Mouse (Mus musculus) ES-E14 (cell line): ENCODE measurements around the gene Stk35. TPM values are rescaled to one million over a fixed set of nuclear protein-coding genes. Genes with fewer than 3 reads are reported as not detected.

Source experiments
- DNase-seq: peaks from one replicate; pipeline ENCODE4 v3.0.0-alpha.2; 2013; ENCODE audit warnings: low read depth, low spot score
- H3K27ac ChIP-seq: 2 replicates; pipeline ENCODE4 v1.5.1; 2012; ENCODE audit warnings: low read depth, mild to moderate bottlenecking, low read length, moderate library complexity, mixed read lengths; ENCODE audit not compliant: poor library complexity, insufficient read depth, severe bottlenecking
- H3K36me3 ChIP-seq: 2 replicates; pipeline ENCODE4 v1.6.1; 2012; ENCODE audit warnings: mild to moderate bottlenecking, low read length, moderate library complexity, mixed read lengths; ENCODE audit not compliant: control insufficient read depth, poor library complexity, insufficient read depth, severe bottlenecking
- H3K4me1 ChIP-seq, 2 experiments: fragments of 150-350 bp in 1 of 2; sonication (generic) in 1 of 2; 2 replicates each; pipeline ENCODE4 v1.6.1; 2012; ENCODE audit warnings: low read length in 2 of 2, mild to moderate bottlenecking in 1 of 2, mixed read lengths in 1 of 2; ENCODE audit not compliant: control insufficient read depth in 2 of 2, insufficient read depth in 2 of 2, poor library complexity in 1 of 2
- H3K4me3 ChIP-seq, 2 experiments: fragments of 150-350 bp in 1 of 2; sonication (generic) in 1 of 2; 2 replicates each; pipeline ENCODE4 v1.5.1; 2012; ENCODE audit warnings: low read length in 2 of 2, low read depth in 1 of 2, mild to moderate bottlenecking in 1 of 2, mixed read lengths in 1 of 2; ENCODE audit not compliant: insufficient read depth in 1 of 2, poor library complexity in 1 of 2, severe bottlenecking in 1 of 2
- H3K9ac ChIP-seq: 2 replicates; pipeline ENCODE4 v1.6.1; 2012; ENCODE audit warnings: low read depth, mild to moderate bottlenecking, low read length, mixed read lengths; ENCODE audit not compliant: poor library complexity, insufficient read depth, severe bottlenecking
- H3K9me3 ChIP-seq: fragments of 150-350 bp; sonication (generic); 2 replicates; pipeline ENCODE4 v1.6.1; 2012; ENCODE audit warnings: low read depth, mild to moderate bottlenecking, low read length; ENCODE audit not compliant: control insufficient read depth, insufficient read depth
- CHD2 ChIP-seq: IDR thresholded peaks from 2 replicates; pipeline ENCODE4 v1.6.1; 2014; ENCODE audit warnings: mild to moderate bottlenecking, low read depth, low read length, inconsistent platforms
- HCFC1 ChIP-seq: IDR thresholded peaks from 2 replicates; pipeline ENCODE4 v1.6.1; 2012; ENCODE audit warnings: low read length, inconsistent platforms, borderline replicate concordance; ENCODE audit not compliant: insufficient read depth
- MAFK ChIP-seq: IDR thresholded peaks from 2 replicates; pipeline ENCODE4 v1.6.1; 2014; ENCODE audit warnings: mild to moderate bottlenecking, low read depth, low read length, inconsistent platforms; ENCODE audit not compliant: insufficient read depth
- ZC3H11A ChIP-seq: IDR thresholded peaks from 2 replicates; pipeline ENCODE4 v1.6.1; 2012; ENCODE audit warnings: low read depth, mild to moderate bottlenecking, inconsistent platforms, low read length, borderline replicate concordance
- ZNF384 ChIP-seq: IDR thresholded peaks from 2 replicates; pipeline ENCODE4 v1.6.1; 2012; ENCODE audit warnings: low read depth, low read length, inconsistent platforms
- in situ Hi-C, 2 experiments: fragments of 600-800 bp; cut with MboI; formaldehyde crosslinking; loops; one replicate each; pipeline ENCODE4 v1.15.1; 2025; ENCODE audit warnings: low sequenced_read_pairs in 2 of 2, inconsistent platforms in 1 of 2; ENCODE audit not compliant: unreplicated experiment in 2 of 2
- total RNA-seq: library from RNA; depleted of rRNA; stranded (reverse); fragments of 300-350 nt; gene quantifications from 2 replicates; pipeline ENCODE4 v1.2.3, GENCODE M21; 2012

Stk35 gene
- total RNA-seq, 1 experiment = 22.1 TPM

DNA sequence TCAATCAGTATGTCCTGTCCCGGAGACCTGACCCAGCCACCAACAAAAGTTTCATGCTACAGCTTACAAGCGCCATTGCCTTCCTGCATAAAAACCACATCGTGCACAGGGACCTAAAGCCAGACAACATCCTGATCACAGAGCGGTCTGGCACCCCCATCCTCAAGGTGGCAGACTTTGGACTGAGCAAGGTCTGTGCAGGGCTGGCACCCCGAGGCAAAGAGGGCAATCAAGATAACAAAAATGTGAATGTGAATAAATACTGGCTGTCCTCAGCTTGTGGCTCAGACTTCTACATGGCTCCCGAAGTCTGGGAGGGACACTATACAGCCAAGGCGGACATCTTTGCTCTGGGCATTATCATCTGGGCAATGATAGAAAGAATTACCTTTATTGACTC, 10.2 kb downstream of the Stk35 start:
- in situ Hi-C loops = no loop called here
- no peak for DNase-seq
- Histone ChIP-seq H3K9me3 (no peaks in the 10 kb centered on the region), H3K4me1 (peaks cover 0 to 4% of the 10 kb centered on the region in 2 experiments; a peak in 1 of 4 replicates), H3K9ac (no peak overlapping the region), H3K36me3 (peaks cover 21% of the 10 kb centered on the region), H3K27ac (no peak overlapping the region), H3K4me3 (no peak overlapping the region)
- no peak for TF ChIP-seq CHD2
- no peak for TF ChIP-seq ZNF384
- TF ChIP-seq HCFC1 = no peak
- no peak for TF ChIP-seq MAFK
- no peak for TF ChIP-seq ZC3H11A

- peaks cover 22% of the 10 kb centered on the region for H3K36me3 ChIP-seq
- peaks cover 0 to 10% of the 10 kb centered on the region in 2 experiments; a peak in 2 of 4 replicates for H3K4me1 ChIP-seq
- H3K4me3 ChIP-seq = no peak overlapping the region
- no peak for TF ChIP-seq ZNF384
- no peak for TF ChIP-seq MAFK
- no peak for TF ChIP-seq ZC3H11A
- TF ChIP-seq HCFC1 = no peak
- TF ChIP-seq CHD2 = no peak
- H3K9ac ChIP-seq = no peak overlapping the region
- no peaks in the 10 kb centered on the region for H3K9me3 ChIP-seq
- in situ Hi-C loops = no loop called here
- no peak for DNase-seq
- no peak overlapping the region for H3K27ac ChIP-seq
These were observed 13.7 kb downstream of the Stk35 start for GRCm38 (mm10) chr2:129814033-129814432.

GRCm38 (mm10) chr2:129815076-129815475, 14.8 kb downstream of the Stk35 start:
- in situ Hi-C loops = no loop called here

DNA sequence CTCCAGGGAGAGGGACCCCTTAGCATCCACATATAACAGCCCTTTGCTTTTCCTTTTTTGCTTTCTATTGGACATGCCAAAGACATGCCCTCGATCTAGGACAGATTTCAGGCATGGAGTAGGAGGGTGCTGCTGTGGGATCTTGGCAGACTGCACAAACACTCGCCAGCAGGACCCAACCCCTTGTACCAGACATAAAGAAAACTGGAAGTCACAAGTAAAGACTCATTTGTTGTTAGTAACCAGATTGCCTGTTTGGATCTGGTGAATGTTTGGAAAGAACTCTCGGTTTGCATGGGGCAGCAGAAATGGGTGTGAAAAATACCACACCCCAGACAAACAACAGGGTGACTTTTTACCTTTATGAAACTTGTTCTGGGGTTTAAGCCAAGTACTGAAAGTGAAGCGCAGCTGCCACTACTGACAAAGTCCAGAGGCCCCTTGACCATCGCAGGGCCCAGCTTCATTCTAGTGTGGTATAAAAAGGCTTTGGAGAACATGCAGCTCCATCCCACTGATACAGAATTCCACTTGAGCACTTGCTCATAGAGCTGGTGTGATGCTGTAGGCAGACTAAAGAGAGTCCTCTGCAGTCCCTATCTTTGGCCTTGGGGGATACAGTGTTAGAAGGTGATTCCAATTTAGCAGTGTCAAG, 17.4 kb downstream of the Stk35 start:
- H3K27ac ChIP-seq = no peak overlapping the region
- H3K9ac ChIP-seq = no peak overlapping the region
- peaks cover 22% of the 10 kb centered on the region; the same call in 1 of the 2 replicates for H3K36me3 ChIP-seq
- no peak overlapping the region for H3K4me3 ChIP-seq
- in situ Hi-C loops = no loop called here
- TF ChIP-seq HCFC1 (no peak), CHD2 (no peak), ZNF384 (no peak), MAFK (no peak), ZC3H11A (no peak)
- H3K9me3 ChIP-seq = no peaks in the 10 kb centered on the region
- H3K4me1 ChIP-seq = peaks cover 0 to 16% of the 10 kb centered on the region in 2 experiments; a peak in 2 of 4 replicates
- no peak for DNase-seq

More at GRCm38 (mm10) chr2:129815076-129815475, 14.8 kb downstream of the Stk35 start:
- no peaks in the 10 kb centered on the region for H3K9me3 ChIP-seq
- peaks cover 22% of the 10 kb centered on the region for H3K36me3 ChIP-seq
- H3K27ac ChIP-seq = no peak overlapping the region
- no peak overlapping the region for H3K9ac ChIP-seq
- H3K4me3 ChIP-seq = no peak overlapping the region
- DNase-seq = no peak
- H3K4me1 ChIP-seq = peaks cover 0 to 10% of the 10 kb centered on the region in 2 experiments; a peak in 2 of 4 replicates
- TF ChIP-seq ZC3H11A = no peak
- TF ChIP-seq CHD2 = no peak
- no peak for TF ChIP-seq MAFK
- TF ChIP-seq HCFC1 = no peak
- no peak for TF ChIP-seq ZNF384
